Mouse (Mus musculus) thymus, postnatal 0 days (tissue): ENCODE measurements around the gene Ect2l. TPM values are rescaled to one million over a fixed set of nuclear protein-coding genes. Genes with fewer than 3 reads are reported as not detected.
"Not testable (repeated sequence)": the region's sequence is repeated elsewhere in the genome, so short reads cannot be mapped to it uniquely, and the experiment has no call there.

Source experiments
- DNase-seq: peaks from one replicate; pipeline ENCODE4 v3.0.0-alpha.2; 2015; ENCODE audit warnings: low spot score
- polyA plus RNA-seq: library from polyadenylated mRNA; unstranded; fragments of >200 nt; fragmentation: Nextera tagmentation; extraction: Ambion mirVana; gene quantifications from 2 replicates; pipeline ENCODE4 v1.2.1, GENCODE M21; 2015

The Ect2l gene
- polyA plus RNA-seq, 1 experiment from 2014 or later, result 1.2 TPM

DNA sequence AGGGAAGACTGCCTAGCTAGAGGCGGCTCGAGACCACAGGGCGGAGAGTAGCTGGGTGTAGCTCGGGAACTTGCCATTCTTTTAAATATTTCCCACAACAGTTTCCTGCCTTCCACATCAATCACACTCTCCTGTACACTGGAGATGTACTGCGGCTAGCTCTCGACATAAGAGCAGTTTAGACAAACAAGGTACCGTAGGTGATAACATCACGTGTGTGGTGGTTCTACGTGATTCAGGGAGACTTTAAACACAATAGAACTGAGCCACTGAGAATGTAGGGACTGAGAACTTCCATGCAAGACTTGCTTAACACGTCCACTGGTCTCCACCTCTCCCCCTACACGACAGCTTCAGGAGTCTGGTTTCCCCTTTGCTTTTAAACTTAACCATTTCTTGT is 17.5 kb downstream of the Ect2l start:
- DNase-seq, result peak; percentile 18

DNA sequence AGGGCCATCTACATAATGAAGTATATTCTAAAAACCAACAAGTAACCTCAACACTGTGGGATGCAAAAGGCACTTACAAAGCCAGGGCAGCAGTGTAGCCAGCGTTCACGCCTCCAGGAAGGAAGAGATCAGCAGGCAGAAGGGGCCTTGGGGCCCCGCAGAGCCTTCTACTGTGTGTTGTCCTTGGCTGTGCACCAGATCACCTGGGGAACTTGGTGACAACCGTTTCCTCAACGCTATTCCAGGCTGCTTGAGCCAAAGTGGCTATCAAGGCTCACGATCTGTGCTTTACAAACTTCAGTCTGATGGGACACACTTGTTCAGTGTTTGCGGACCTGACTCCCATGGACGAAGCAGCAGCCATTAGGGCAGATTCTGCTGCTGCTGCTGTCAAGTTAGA is 19.0 kb downstream of the Ect2l start:
- peak; percentile 16 for DNase-seq

- no peak for DNase-seq
Observed at GRCm38 (mm10) chr10:18189498-18189897, 21.2 kb downstream of the Ect2l start.

DNA sequence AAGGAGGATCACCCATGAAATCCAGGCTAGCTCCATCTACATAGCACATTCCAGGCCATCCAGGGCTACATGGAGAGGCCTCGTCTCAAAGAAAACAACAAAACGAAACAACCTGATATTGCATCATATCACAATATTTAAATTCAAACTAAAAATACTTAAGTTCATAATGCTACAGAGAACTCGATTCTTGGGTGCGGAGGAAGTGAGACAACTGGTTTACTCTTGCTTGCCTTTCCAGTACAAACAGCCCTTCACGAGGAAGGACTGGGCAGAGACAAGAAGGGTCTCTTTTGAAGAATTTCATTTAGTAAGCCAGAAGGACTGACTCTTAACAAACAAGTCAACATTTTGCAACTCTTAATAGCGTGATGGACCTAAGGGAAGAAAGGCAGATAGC is 22.1 kb downstream of the Ect2l start:
- no peak for DNase-seq

- DNase-seq, result no peak
Observed at GRCm38 (mm10) chr10:18182246-18182645, 28.4 kb downstream of the Ect2l start.

DNA sequence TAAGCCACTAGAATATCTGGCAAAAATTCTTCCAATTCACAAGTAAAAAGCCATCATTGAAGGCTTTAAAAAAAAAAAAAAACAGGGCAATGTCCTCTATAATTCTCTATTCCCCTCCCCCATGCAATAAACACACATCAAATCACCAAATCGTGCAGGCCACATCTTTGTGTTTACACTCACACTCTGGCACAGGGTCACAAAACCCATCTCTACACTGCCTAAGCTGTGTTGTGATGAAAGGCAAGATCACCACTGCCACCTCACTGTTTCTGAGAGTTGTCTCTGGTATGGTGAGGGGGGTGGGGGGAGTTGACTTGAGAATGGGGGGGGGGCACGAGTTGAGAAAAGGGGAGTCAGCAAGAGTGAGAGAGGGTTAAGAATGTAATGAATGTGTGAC is 33.4 kb downstream of the Ect2l start:
- DNase-seq, result no peak

GRCm38 (mm10) chr10:18176722-18177121 is 34.0 kb downstream of the Ect2l start:
- DNase-seq, result no peak

GRCm38 (mm10) chr10:18175087-18175486 is 35.6 kb downstream of the Ect2l start:
- DNase-seq, result no peak

GRCm38 (mm10) chr10:18162435-18162971 is 48.2 kb downstream of the Ect2l start:
- no peak for DNase-seq

- DNase-seq, result no peak
Observed at GRCm38 (mm10) chr10:18147224-18147623, 63.5 kb downstream of the Ect2l start.

DNA sequence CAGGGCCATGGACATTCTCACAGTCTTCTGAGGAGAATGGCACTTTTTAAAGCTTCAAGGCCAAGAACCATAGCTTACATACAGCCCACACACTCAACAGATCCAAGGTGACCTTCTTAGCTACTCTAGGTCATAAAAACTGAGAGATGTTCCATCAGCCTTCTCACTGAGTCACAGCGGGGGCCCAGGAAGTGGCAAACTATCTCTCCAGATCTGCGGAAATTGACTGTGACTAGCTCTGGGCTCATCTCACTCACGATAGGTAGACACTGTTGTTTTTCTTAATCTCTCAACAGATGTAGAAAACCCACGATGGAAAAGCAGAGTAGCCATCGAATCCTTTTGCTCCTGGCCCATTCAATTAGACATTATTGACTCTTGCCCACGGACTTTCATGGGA is 68.5 kb downstream of the Ect2l start:
- peak; percentile 72 for DNase-seq

DNA sequence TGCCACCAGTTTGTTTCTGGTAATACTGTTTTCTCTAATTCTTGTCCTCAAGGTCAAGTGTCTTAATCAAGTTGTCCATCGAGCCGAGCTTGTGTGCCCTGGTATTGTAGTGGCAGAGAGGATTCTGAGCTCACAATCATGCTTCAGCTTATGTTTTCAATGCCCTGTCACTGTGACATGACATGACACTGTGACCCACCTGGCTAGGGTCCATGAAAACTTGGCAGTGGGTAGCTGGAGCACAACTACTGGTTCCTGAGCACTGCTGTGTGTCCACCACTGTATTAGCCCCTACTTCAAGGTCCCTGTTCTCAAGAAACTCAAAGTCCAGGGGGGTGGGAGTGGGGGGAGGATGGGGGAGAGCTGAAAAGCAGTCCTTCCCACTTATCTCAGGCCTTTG is 69.3 kb downstream of the Ect2l start:
- DNase-seq, result no peak

DNA sequence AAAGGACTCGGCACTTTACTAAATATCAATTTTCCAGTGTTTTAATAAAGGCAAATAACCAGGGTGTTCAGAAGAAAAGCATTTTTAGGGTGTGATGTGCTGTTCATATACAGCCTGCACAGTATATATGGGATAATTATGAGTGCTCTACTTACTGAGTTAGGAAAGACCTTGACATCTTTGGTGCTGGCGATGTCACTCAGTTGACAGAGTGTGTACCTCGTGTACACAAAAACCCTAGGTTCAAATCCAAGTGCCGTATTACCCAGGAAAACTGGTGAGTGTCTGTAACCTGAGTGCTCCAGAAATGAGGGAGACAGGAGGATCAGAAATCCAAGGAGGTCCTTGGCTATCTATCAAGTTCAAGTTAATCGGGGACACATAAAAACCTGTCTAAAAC is 71.1 kb downstream of the Ect2l start:
- no peak for DNase-seq

- not testable (repeated sequence) for DNase-seq
Observed at GRCm38 (mm10) chr10:18138853-18139503, 71.7 kb downstream of the Ect2l start.

DNA sequence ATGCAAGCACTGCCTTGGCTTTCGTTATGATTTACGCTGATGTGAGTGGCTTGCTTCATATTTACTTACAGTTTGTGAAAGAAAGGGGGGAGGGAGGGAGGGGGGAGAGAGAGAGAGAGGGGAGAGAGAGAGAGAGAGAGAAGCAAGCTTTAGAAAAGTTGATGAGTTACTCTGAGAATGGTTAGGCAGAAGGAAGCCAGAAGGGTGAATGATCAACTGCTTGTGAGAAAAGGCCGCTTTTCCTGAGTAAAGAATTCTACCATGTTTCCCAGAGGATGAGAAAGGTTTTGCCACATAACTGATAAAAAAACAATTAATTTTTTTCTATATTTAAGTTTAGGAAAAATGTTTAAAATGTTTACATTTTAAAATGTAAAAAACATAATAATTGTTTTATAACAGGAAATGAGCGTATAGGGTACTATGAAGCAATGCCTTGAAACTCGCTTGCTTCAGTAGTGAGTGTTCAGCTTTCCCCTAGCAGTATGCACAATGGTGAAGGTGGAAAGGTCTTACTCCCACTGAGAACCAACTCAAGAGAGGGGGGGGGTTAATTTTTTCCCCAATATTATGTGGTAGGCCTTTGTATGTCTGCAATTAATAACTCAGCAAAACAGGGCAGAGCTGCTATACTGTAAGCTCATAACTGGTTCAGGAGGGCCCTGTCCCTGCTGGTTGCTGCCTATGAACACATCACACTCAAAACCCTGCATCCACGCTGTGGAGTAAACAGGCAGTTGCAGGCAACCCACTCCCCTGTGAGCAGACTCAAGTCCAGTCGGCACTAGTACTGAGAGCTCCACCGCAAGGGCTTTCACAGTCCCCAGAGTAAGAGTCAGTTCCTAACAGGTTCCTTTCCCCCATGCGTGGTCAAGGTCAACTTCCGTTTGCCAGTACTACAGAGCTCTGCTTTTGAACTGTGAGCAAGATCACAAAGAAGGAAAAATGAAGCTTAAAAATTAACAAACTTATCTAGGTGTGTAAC is 78.7 kb downstream of the Ect2l start:
- DNase-seq, result no peak

DNA sequence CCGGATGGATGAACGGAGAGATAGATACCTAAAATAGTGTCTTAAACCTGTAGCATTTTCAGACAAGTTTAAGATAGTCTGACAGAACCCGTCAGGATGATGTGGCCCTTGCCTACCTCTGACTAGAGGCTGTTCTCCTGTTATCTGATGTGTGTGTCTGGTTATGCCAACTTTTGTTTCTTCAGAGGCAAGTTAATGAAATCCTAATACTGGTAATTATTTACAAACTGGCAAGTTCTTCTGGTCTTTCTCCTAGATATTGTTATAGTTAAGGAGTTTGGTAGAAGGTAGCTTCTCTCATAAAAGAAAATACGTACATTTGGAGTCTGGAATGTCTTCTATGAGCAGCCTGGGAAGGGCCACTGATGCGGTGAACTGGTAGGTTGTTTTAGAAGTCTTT is 80.4 kb downstream of the Ect2l start:
- no peak for DNase-seq

- no peak for DNase-seq
Observed at GRCm38 (mm10) chr10:18118336-18118735, 92.4 kb downstream of the Ect2l start.

- DNase-seq, result no peak
Observed at GRCm38 (mm10) chr10:18113473-18114093, 97.1 kb downstream of the Ect2l start.

DNA sequence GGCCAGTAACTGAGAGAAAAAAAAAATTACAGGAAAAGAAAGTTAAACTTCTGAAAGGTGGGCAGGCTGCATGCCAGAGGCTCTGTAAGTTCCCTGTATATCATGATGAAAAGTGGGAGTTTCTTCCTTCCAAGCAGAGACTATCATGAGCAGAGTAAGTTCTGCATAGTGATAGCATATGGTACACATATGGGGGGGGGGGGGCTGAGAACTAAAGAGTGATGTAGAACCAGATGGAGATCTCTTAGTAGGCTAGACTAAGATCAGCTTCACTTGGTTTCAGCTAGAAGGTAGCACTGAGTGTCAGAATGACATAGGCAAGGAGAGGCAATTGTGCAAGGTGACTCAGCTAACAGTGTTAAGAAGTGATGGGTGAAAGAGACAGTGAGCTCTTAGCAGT is 99.8 kb downstream of the Ect2l start:
- DNase-seq, result no peak

DNA sequence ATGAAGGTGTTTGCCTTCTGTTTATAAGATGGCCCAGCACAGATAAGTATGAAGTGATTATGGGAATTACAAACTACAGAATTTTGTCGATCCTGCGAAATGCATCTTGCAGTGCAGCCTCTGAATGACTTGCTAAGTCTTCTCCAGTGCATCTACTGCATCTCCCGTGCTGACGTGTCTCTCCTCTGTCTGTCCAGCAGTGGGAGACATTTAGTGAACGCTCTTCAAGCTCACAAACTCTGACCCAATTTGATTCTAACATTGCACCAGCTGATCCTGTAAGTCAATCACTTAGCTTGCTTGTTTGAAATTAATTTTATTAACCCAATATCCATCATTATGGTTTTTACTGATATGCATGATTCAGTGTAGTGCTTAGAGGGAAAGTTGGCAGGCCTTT is 103.2 kb downstream of the Ect2l start:
- peak; percentile 15 for DNase-seq

DNA sequence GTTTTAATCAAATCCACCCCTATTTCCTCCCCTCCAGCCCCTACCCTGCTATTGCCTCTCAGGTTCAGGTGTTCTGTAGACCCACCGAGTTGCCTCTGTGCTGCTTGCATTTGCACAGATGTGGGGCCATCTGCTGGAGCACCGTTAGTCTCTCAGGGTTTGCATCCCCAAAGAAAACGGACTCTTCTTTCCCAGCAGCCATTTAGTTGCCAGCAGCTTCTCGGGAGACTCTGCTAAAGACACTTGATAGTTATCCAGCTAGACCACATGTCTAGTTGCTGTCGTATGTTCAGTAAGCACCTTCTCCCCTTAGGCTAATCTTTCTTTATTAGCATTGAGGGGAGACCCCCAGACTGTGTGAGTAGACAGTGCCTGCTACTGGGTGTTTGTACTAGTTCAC is 108.5 kb downstream of the Ect2l start:
- no peak for DNase-seq

DNA sequence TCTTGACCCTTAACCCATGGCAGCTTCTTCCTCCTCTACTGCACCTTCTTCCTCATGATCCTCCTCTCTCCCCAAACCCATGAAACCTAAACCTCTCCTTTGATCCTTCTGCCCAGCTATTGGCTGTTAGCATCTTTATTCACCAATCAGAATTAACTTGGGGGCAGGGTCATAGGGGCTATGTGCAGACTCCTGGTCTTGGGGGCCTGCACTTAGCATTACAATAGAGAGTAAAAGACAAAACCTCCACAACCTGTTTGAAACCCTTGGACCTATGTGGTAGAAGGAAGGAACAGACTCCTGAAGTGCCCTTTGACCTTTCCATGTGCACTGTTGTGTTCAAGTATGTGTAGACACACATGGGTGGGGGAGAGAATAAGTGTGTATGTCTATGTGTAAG is 120.0 kb downstream of the Ect2l start:
- no peak for DNase-seq
